Mouse (Mus musculus): ENCODE measurements around the gene Wnt8b. TPM values are rescaled to one million over a fixed set of nuclear protein-coding genes. Genes with fewer than 3 reads are reported as not detected.

Wnt8b gene
- total and polyA plus RNA-seq, 2 experiments from 2014 or later = 0.05 to 1.0 TPM

GRCm38 (mm10) chr19:44475268-44475667, 18.0 kb upstream of the Wnt8b start:
- peaks cover 17% of the 10 kb centered on the region; the same call in 1 of the 2 replicates for H3K27me3 ChIP-seq (ENCODE audit: insufficient read depth, low read length)
- ATAC-seq (ENCODE audit: low FRiP score) = no peak
- H3K36me3 ChIP-seq (ENCODE audit: insufficient read depth, low read length) = no peaks in the 10 kb centered on the region
- no peak overlapping the region for H3K4me2 ChIP-seq (ENCODE audit: low read depth, low read length, poor library complexity, severe bottlenecking)
- H3K4me3 ChIP-seq (ENCODE audit: low read depth, low read length) = no peak overlapping the region
- 84% methylated on average over 6 of the region's 6 CpGs for WGBS
- H3K27ac ChIP-seq (ENCODE audit: low read depth, low read length) = no peak overlapping the region
- no peak for DNase-seq (ENCODE audit: low spot score)
- no peaks in the 10 kb centered on the region for H3K9me3 ChIP-seq (ENCODE audit: low read length)
- TF ChIP-seq CTCF (IDR thresholded peaks at IDR 0.05) = no peak
- no peaks in the 10 kb centered on the region for H3K4me1 ChIP-seq (ENCODE audit: insufficient read depth, low read length)
- H3K9ac ChIP-seq (replicated peaks; ENCODE audit: low read length, poor library complexity, severe bottlenecking) = no peak overlapping the region

DNA sequence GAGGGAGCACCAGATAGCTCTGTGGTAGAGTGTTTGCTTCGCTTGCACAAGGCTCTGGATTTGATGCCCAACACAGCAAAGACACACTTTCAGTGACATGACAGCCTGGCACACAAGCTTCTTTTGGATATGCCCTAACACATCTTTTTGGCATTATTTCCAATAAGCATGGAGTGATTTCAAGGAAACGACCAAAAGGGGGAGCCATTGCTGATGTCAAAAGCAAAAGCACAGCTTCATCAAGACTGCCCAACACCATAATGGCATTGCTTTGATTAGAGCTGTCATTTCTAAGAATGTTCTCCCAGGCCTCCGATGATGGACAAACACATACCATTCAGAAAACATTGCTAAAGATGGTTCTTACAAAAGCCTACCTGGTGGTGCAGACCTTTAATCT, 16.7 kb upstream of the Wnt8b start:
- 49% methylated on average over 3 of the region's 3 CpGs for WGBS
- Histone ChIP-seq H3K27me3 (ENCODE audit: insufficient read depth, low read length) (peaks cover 17% of the 10 kb centered on the region; the same call in 1 of the 2 replicates), H3K4me3 (ENCODE audit: low read depth, low read length) (no peak overlapping the region), H3K36me3 (ENCODE audit: insufficient read depth, low read length) (no peaks in the 10 kb centered on the region), H3K27ac (ENCODE audit: low read depth, low read length) (no peak overlapping the region), H3K9me3 (ENCODE audit: low read length) (no peaks in the 10 kb centered on the region), H3K9ac (replicated peaks; ENCODE audit: low read length, poor library complexity, severe bottlenecking) (no peak overlapping the region), H3K4me1 (ENCODE audit: insufficient read depth, low read length) (no peaks in the 10 kb centered on the region), H3K4me2 (ENCODE audit: low read depth, low read length, poor library complexity, severe bottlenecking) (no peak overlapping the region)
- peak; percentile 46 for TF ChIP-seq CTCF (IDR thresholded peaks at IDR 0.05)
- DNase-seq (ENCODE audit: low spot score) = peak; percentile 37
- ATAC-seq (ENCODE audit: low FRiP score) = no peak

DNA sequence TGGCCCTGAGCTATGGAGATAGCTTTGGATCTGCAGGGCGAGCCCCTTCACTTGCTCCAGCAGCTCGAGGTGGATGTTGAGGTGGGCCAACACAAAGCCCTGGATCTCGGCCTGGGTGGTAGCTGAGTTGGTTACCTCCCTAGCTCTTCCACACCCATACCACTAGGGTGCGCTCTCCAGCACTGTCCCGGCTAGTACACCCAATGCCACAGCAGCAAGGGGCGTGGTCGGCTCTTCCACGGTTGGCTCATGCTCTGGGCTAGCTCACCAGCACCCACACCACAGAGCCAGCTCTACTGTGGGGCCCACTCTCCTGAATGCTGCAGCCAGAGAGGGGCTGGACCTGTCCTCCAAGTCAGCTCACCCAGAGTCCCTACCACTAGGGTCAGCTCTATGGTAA, 6.0 kb upstream of the Wnt8b start:
- no peak for ATAC-seq (ENCODE audit: low FRiP score)
- H3K27ac ChIP-seq (ENCODE audit: low read depth, low read length) = no peak overlapping the region
- H3K27me3 ChIP-seq (ENCODE audit: insufficient read depth, low read length) = peaks cover 29% of the 10 kb centered on the region
- peak; percentile 42 for TF ChIP-seq CTCF (IDR thresholded peaks at IDR 0.05)
- no peak overlapping the region for H3K4me2 ChIP-seq (ENCODE audit: low read depth, low read length, poor library complexity, severe bottlenecking)
- H3K36me3 ChIP-seq (ENCODE audit: insufficient read depth, low read length) = no peaks in the 10 kb centered on the region
- no peak for DNase-seq (ENCODE audit: low spot score)
- H3K4me3 ChIP-seq (ENCODE audit: low read depth, low read length) = no peak overlapping the region
- WGBS = 9% methylated on average over 8 of the region's 8 CpGs
- H3K4me1 ChIP-seq (ENCODE audit: insufficient read depth, low read length) = no peaks in the 10 kb centered on the region
- H3K9ac ChIP-seq (replicated peaks; ENCODE audit: low read length, poor library complexity, severe bottlenecking) = no peak overlapping the region
- H3K9me3 ChIP-seq (ENCODE audit: low read length) = no peaks in the 10 kb centered on the region

GRCm38 (mm10) chr19:44496511-44496910, 3.2 kb downstream of the Wnt8b start:
- Histone ChIP-seq H3K4me3 (ENCODE audit: low read depth, low read length) (no peak overlapping the region), H3K27me3 (ENCODE audit: insufficient read depth, low read length) (peaks cover 81% of the 10 kb centered on the region), H3K9ac (replicated peaks; ENCODE audit: low read length, poor library complexity, severe bottlenecking) (no peak overlapping the region), H3K4me1 (ENCODE audit: insufficient read depth, low read length) (no peaks in the 10 kb centered on the region), H3K36me3 (ENCODE audit: insufficient read depth, low read length) (no peaks in the 10 kb centered on the region), H3K4me2 (ENCODE audit: low read depth, low read length, poor library complexity, severe bottlenecking) (no peak overlapping the region), H3K9me3 (ENCODE audit: low read length) (no peaks in the 10 kb centered on the region), H3K27ac (ENCODE audit: low read depth, low read length) (no peak overlapping the region)
- TF ChIP-seq CTCF (IDR thresholded peaks at IDR 0.05) = no peak
- no peak for ATAC-seq (ENCODE audit: low FRiP score)
- WGBS = 28% methylated on average over 8 of the region's 8 CpGs
- DNase-seq (ENCODE audit: low spot score) = no peak

DNA sequence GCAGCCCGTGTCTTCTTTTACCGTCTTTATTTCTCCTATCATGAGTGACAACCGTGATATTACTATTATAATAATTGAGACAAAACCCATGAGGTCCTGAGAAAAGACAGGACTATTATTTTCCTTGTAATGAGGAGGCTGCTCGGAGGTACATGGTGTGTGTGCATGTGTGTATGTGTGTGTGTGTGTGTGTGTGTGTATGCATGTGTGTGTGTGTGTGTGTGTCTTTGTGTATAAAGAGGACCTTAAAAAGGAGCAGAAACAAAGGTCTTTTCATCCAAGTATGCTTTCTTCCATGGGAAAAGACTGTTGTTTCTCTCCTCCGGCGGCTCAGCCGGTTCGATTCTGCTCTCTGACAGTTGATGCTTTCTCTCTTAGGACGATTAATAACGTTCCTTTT, 3.7 kb downstream of the Wnt8b start:
- H3K4me2 ChIP-seq (ENCODE audit: low read depth, low read length, poor library complexity, severe bottlenecking) = no peak overlapping the region
- WGBS = 20% methylated on average over 10 of the region's 10 CpGs
- peaks cover 81% of the 10 kb centered on the region for H3K27me3 ChIP-seq (ENCODE audit: insufficient read depth, low read length)
- H3K4me3 ChIP-seq (ENCODE audit: low read depth, low read length) = no peak overlapping the region
- no peak overlapping the region for H3K27ac ChIP-seq (ENCODE audit: low read depth, low read length)
- H3K9me3 ChIP-seq (ENCODE audit: low read length) = no peaks in the 10 kb centered on the region
- no peak for ATAC-seq (ENCODE audit: low FRiP score)
- no peaks in the 10 kb centered on the region for H3K4me1 ChIP-seq (ENCODE audit: insufficient read depth, low read length)
- TF ChIP-seq CTCF (IDR thresholded peaks at IDR 0.05) = no peak
- no peaks in the 10 kb centered on the region for H3K36me3 ChIP-seq (ENCODE audit: insufficient read depth, low read length)
- no peak for DNase-seq (ENCODE audit: low spot score)
- no peak overlapping the region for H3K9ac ChIP-seq (replicated peaks; ENCODE audit: low read length, poor library complexity, severe bottlenecking)

DNA sequence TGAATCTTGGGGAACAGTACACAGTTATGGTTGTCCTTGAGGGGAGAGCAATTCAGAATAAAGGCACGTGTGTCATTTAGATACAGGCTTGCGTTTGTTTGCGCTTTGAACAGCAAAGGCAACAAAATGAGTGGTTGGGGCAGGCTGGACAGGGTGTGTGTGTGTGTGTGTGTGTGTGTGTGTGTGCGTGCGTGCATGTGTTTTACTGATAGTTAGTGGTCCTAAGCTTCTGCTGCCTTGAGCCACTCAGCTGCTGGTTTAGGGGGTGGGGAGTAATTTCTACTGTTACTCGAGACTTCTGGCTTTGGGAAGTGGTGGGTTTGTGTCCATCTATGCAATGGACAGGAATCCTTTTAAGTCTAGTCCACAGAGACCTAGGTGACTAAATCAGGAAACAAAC, 5.7 kb downstream of the Wnt8b start:
- Histone ChIP-seq H3K9me3 (ENCODE audit: low read length) (no peaks in the 10 kb centered on the region), H3K36me3 (ENCODE audit: insufficient read depth, low read length) (no peaks in the 10 kb centered on the region), H3K4me3 (ENCODE audit: low read depth, low read length) (no peak overlapping the region), H3K4me1 (ENCODE audit: insufficient read depth, low read length) (no peaks in the 10 kb centered on the region), H3K9ac (replicated peaks; ENCODE audit: low read length, poor library complexity, severe bottlenecking) (no peak overlapping the region), H3K4me2 (ENCODE audit: low read depth, low read length, poor library complexity, severe bottlenecking) (no peak overlapping the region), H3K27me3 (ENCODE audit: insufficient read depth, low read length) (peaks cover 79% of the 10 kb centered on the region), H3K27ac (ENCODE audit: low read depth, low read length) (no peak overlapping the region)
- ATAC-seq (ENCODE audit: low FRiP score) = no peak
- DNase-seq (ENCODE audit: low spot score) = no peak
- 63% methylated on average over 6 of the region's 6 CpGs for WGBS
- no peak for TF ChIP-seq CTCF (IDR thresholded peaks at IDR 0.05)

Measured in midbrain, postnatal 0 days (tissue).